Mouse (Mus musculus): Measurements from ENCODE around the gene Ppfibp1. TPM values are rescaled to one million over a fixed set of nuclear protein-coding genes. Genes with fewer than 3 reads are reported as not detected.

Ppfibp1 gene
- total RNA-seq, 2 experiments from 2014 or later = 11.1 to 21.0 TPM

- no peak for ATAC-seq (replicated peaks; ENCODE audit: poor library complexity, severe bottlenecking)
Measured at GRCm38 (mm10) chr6:146910801-146911200, 22.5 kb downstream of the Ppfibp1 start.

GRCm38 (mm10) chr6:146912835-146913488 lies 24.7 kb downstream of the Ppfibp1 start:
- ATAC-seq (replicated peaks; ENCODE audit: poor library complexity, severe bottlenecking) = peak; percentile 57

GRCm38 (mm10) chr6:146913489-146914198 lies 25.4 kb downstream of the Ppfibp1 start:
- peak; percentile 63 for ATAC-seq (replicated peaks; ENCODE audit: poor library complexity, severe bottlenecking)

GRCm38 (mm10) chr6:146915808-146916207 lies 27.5 kb downstream of the Ppfibp1 start:
- no peak for ATAC-seq (replicated peaks; ENCODE audit: poor library complexity, severe bottlenecking)

- ATAC-seq (replicated peaks; ENCODE audit: poor library complexity, severe bottlenecking) = 0 out of 2 replicates have a peak, but pooled peaks have one; percentile 28
Measured at GRCm38 (mm10) chr6:146917396-146917795, 29.1 kb downstream of the Ppfibp1 start.

- ATAC-seq (replicated peaks; ENCODE audit: poor library complexity, severe bottlenecking) = no peak
Measured at GRCm38 (mm10) chr6:146918341-146918740, 30.1 kb downstream of the Ppfibp1 start.

GRCm38 (mm10) chr6:146926415-146926980 lies 38.2 kb downstream of the Ppfibp1 start:
- ATAC-seq (replicated peaks; ENCODE audit: poor library complexity, severe bottlenecking) = no peak

- ATAC-seq (replicated peaks; ENCODE audit: poor library complexity, severe bottlenecking) = no peak
Measured at GRCm38 (mm10) chr6:146928108-146928507, 39.8 kb downstream of the Ppfibp1 start.

GRCm38 (mm10) chr6:146929031-146929430 lies 40.7 kb downstream of the Ppfibp1 start:
- ATAC-seq (replicated peaks; ENCODE audit: poor library complexity, severe bottlenecking) = no peak

- ATAC-seq (replicated peaks; ENCODE audit: poor library complexity, severe bottlenecking) = no peak
Measured at GRCm38 (mm10) chr6:146933123-146933522, 44.8 kb downstream of the Ppfibp1 start.

- no peak for ATAC-seq (replicated peaks; ENCODE audit: poor library complexity, severe bottlenecking)
Measured at GRCm38 (mm10) chr6:146935957-146936356, 47.7 kb downstream of the Ppfibp1 start.

GRCm38 (mm10) chr6:146939026-146939425 lies 50.7 kb downstream of the Ppfibp1 start:
- no peak for ATAC-seq (replicated peaks; ENCODE audit: poor library complexity, severe bottlenecking)

GRCm38 (mm10) chr6:146941505-146942275 lies 53.4 kb downstream of the Ppfibp1 start:
- ATAC-seq (replicated peaks; ENCODE audit: poor library complexity, severe bottlenecking) = no peak

GRCm38 (mm10) chr6:146944009-146944408 lies 55.7 kb downstream of the Ppfibp1 start:
- ATAC-seq (replicated peaks; ENCODE audit: poor library complexity, severe bottlenecking) = no peak

- ATAC-seq (replicated peaks; ENCODE audit: poor library complexity, severe bottlenecking) = no peak
Measured at GRCm38 (mm10) chr6:146944830-146945229, 56.5 kb downstream of the Ppfibp1 start.

GRCm38 (mm10) chr6:146946327-146947029 lies 58.2 kb downstream of the Ppfibp1 start:
- ATAC-seq (replicated peaks; ENCODE audit: poor library complexity, severe bottlenecking) = no peak

GRCm38 (mm10) chr6:146947186-146947585 lies 58.9 kb downstream of the Ppfibp1 start:
- ATAC-seq (replicated peaks; ENCODE audit: poor library complexity, severe bottlenecking) = no peak

GRCm38 (mm10) chr6:146949682-146950453 lies 61.6 kb downstream of the Ppfibp1 start:
- no peak; the same call in 1 of the 2 replicates for ATAC-seq (replicated peaks; ENCODE audit: poor library complexity, severe bottlenecking)

- ATAC-seq (replicated peaks; ENCODE audit: poor library complexity, severe bottlenecking) = no peak
Measured at GRCm38 (mm10) chr6:146950454-146950832, 62.2 kb downstream of the Ppfibp1 start.
